Mouse (Mus musculus) kidney, adult 11 months (tissue): Measurements from ENCODE around the gene Rab7b.
A peak's percentile ranks its signal among the peaks of the same experiment; 100 is the strongest.

ENCODE experiments used
- DNase-seq: peaks from one replicate; pipeline ENCODE4 v3.0.0; 2022

Gene Rab7b

DNA sequence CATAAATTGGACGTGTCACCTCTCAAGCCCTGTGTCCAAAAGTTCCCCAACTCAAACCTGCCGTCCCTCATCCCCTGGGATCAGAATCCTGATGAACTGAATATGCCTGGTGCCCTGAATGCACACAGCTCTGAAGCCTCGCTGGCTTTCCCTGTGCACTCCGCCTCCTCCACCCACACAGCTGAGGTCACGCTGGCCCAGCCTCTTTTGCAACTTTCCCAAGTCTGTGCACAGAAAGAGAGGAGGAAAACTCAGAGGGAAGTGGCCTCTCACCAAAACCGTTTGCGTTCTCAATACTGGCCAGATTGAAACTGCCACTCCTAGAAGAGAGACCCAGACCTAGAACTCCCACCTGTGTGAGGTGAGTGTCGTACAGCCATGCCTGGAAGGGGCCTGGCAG is at the start of gene Rab7b:
Gene Rab7b, plus strand, starts transcription at position 221 of the 400 bp plus-strand sequence.
- DNase-seq = peak; percentile 9

DNA sequence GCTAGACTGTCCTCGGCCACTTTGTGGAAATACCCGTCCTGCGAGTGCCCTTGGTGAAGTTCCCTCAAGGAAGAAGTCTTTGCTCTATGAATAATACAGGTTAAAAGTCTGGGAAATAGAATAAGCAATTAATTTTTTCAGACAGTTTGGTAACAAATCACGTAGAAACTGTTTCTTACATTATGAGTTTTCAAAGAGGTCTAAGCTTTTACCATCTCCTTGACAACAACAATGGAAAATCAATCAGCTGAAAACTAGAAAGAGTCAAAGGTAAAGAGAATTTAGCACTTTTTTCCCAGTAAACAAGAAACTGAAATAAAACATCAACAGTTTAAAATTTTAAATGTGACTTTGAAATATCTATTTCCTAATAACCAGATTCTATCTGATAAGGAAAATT is 48.4 kb upstream of the Rab7b start:
- DNase-seq = no peak

DNA sequence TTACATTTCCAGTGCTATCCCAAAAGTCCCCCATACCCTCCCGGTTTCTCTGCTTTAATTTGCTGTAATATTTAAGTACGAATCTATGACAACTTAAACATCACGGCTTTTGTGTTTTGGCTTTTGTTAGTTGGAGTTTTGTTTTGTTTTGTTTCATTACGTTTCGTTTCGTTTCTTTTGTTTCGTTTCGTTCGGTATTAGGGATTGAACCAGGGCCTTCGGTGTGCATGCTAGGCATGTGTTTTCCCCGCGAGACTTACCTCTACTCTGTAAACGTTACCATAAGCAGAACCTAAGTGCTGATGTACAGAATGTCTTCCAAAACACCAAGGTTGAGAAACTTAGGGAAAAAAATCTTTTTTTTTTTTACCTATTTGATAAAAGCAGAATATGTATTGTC is 46.9 kb upstream of the Rab7b start:
- DNase-seq = no peak

DNA sequence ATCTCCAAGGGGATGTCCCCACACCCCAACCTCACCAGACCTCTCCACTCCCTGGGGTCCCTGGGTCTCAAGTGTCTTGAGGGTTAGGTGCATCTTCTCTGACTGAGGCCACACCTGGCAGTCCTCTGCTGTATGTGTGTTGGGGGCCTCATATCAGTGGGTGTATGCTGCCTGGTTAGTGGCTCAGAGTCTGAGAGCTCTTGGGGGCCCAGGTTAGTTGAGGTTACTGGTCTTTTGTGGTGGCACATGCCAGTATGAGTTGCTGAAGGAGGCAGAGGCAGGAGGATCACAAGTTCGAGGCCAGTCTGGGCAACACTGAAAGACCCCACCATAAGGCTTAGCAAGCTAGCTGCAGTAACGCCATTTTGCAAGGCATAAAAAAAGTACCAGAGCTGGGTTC is 46.2 kb upstream of the Rab7b start:
- DNase-seq = no peak

DNA sequence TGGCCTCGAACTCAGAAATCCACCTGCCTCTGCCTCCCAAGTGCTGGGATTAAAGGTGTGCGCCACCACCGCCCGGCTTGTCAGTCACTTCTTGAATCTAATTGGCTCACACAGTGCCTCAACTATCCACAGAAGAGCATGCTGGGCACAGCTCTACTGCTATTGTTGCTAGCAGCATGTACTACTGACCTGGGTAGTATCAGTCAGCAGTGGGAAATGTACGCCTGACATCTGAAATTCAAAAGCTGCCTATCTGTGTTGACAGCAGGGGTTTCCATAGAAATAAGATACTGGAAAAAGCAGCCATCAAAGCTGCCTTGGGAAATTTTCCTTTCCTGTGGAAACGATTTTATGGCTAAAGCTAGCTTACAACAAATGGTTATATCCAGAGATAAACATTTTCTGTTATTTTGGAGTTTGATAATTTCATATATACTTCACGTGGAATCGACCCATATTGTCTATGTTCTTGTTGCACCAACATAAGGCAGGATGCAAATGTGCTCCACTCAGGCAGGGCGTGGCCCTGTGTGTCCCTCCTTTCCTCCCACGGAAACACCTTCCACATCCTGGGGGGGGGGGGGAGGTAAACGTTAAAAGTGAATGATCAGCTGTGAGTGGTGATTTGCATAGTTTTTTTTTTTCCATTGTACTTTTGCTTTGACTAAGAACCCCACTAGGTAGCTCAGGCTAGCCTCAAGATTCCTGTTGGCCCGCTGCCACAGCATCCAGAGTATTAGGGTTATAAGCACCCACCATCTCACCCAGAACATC is 35.6 kb upstream of the Rab7b start:
- no peak for DNase-seq

DNA sequence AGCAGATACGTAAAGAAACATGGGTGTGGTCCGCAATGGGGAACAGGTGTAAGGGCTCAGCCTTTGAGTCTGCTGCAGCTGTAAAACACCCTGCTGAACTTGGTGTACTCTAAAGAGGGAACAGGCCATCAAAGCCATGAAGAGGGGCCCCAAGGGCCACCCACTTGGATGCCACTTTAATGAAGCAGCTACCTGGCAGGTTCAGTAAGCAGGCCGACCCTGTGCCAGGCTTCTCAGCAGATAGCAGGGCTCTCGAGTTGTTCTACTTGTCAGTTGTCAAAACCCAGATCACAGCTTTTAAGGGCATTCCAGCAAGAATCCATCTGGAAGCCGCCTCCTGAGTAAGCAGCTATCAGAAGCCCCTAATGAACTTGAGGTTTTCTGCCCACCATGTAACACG is 32.9 kb upstream of the Rab7b start:
- no peak for DNase-seq

DNA sequence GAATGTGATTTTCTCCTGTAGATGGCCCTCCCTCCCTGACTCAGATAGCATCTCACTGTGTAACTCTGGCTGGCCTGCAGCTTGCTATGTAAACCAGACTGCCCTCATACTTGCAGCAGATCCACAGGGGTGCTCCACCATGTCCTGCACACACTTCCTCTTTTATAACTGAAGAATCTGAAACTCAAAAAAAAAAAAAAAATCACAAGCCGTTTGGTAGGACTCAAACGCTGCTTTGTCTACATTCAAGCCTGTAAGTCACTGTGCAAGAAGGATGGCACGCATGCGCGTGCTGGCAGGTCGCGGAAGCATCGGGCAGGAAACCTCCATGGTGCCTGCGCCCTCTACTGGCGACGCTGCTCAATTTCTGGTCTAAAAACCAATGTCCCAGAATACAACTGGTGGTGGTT is 30.5 kb upstream of the Rab7b start:
- peak; percentile 83 for DNase-seq

DNA sequence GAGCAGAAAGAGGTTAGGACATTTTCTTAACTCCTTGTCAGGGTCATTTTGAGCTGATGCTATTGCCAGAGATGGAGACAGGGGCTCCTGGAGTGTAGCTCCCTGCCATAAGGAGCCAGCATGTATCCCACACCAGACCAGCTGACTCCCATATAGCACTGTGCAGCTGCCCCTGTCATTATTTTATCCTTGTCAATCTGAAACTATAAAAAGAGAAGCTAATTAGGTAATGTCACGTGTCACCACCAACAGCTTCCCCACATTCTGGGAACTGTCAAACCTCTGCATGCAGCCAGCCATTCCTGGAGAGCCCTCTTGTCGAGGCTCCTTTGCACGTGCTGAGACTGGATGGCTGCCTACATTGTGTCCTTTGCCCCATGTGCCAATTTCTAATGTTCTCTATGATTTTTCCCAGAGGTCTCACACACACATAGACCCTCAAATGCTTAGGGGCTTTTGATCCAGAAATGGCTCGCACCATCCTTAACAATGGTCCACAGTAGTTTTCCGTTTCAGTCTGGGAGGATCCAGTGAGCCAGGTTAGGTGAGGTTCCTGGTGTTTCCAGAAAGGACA is 28.9 kb upstream of the Rab7b start:
- DNase-seq = no peak

DNA sequence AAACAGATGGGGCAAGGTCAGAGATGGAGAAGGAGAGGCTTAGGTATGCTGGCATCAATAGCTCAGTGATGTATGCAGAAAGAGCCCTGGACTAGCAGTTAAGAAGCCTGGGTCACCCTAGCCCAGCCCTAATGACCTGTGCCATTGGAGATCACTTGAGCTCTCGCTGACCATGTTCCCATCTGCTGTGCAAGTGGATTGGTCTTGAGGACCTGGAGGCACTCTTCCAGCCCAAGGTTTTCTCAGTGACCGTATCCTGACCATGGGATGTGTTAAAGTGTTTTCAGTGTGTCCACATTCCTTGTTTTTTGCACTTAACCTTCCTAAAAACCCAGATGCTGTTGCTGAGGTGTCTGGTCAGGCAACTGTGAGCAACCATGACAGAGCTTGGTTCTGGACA is 28.2 kb upstream of the Rab7b start:
- no peak for DNase-seq

DNA sequence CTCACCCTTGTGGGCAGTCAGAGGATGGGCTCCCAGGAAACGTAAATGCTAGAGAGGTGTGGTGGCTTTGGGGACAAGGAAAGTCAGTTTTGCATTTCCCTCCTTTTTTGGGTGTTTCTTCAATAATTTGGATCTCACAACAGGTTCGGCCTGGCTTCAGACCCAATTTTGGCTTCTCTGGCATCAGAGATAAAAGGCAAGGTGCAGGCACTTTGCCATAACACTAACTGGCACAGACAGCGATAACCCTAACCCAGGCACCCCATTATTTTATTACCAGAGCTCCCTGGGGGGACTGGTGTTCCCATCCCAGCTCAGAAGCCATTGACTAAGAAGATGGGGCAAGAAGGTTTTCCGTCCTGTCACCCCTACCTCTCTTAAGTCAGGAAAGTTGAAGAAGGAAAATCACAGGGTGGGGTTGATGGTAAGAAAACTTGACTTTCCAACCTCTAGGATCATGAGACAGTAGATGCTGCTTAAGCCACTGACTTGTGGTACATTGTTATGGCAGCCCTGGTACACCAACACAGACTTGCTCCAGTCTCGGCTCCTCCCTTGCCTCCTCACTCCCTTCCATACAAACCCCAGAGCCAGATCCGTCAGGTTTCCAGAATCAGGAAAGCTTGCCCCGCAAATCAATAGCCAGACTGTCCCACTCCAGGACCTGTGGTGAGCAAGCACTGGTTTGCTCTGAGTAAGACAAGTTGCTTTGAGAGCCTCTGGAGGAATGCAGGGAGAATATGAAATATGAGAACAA is 27.6 kb upstream of the Rab7b start:
- DNase-seq = no peak

DNA sequence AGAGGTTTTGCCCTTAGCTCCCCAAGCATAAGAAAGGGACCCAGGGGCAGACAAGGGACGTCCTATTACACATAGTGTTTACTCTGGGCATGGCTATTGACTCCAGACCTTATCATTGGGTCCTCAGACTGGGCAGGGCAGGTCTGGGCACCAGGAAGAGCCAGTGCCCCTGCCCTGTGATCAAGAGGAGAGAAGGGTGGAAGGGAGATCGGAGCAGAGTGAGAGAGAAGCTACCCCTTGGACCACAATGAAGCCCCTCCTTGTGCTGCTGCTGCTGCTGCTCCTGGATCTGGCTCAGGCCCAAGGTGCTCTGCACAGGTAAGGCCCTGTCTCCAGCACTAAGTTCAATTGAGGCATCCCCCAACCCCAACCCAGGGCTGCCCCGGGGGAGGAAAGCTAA is 26.7 kb upstream of the Rab7b start:
- DNase-seq = no peak

DNA sequence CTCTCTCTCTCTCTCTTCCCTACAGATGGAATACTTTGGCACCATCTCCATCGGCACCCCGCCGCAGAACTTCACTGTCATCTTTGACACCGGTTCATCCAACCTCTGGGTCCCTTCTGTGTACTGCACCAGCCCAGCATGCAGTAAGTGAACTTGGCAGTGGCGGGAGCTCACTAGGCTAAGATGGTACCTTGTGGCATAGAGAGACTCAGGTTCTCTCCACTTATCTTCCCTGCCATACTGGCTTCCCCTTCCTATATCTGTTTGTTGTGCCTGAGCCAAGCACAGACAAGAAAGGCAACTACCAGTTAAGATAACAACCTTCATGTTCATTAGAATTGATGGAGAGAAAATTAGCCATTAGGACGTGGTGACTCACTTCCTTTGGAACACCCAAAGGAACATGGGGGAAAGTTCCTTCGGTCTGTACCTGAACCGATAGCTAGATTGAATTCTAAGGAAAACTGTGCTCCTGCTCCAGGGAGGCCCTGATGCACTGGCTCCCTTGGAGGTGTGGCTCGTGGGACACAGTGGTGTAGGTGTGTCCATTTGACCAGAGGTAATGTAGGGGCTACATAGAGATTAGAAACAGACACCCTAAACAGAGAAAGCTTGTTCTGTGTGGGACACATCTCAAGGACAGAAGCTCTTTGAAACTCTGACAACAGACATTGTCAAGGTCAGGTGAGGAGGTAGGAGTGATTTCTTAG is 25.1 kb upstream of the Rab7b start:
- DNase-seq = no peak

DNA sequence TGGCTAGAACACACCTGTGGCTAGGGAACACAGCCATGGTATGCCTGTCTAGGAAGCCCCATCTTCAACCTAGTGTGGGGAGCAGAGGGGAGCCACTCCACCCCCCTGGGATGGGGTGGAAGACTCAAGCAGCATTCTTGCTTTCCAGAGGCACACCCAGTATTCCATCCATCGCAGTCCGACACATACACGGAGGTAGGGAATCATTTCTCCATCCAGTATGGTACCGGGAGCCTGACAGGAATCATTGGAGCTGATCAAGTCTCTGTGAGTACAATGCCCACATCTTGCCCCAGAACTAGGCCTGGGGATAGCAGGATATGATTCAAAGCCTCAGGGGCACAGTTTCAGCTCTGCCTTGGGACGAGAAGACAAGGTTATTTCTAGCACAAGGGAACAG is 24.4 kb upstream of the Rab7b start:
- DNase-seq = no peak

DNA sequence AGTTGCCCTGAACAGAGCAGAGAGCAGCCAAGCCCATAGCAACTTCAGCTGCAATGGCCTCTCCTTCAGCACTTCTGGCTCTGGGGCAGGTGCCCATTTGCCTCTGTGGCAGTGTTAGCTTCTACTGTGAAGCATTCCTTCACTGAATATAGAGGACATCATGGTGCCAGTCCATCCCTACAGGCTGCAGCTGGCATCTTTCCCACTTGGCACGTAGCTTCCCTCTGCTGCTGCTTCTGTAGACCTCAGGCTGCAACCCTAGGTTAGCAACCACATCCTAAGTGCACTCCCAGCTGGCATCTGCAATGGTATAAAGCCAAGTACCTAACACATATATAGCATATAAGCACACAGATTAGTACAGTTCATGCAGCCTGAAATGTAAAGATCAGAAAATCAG is 22.6 kb upstream of the Rab7b start:
- DNase-seq = no peak

DNA sequence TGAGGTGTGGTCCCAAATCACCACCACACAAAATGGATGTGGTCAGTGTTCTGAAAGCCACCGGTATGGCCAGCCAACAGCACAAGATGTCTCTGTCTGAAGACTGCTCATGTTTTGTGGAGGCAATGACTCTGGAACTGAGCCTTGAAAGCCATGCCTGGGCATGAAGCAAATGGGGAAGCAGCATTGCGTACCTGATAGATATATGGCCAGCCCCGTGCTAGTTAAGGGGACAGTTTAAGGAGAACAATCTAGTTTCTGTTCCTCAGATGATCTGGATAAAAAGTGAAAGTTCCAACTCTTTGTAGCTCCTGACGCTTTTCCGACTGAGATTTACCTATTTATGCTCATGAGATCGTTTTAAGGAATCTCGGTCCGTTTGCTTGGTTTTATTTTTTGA is 17.4 kb upstream of the Rab7b start:
- no peak for DNase-seq

DNA sequence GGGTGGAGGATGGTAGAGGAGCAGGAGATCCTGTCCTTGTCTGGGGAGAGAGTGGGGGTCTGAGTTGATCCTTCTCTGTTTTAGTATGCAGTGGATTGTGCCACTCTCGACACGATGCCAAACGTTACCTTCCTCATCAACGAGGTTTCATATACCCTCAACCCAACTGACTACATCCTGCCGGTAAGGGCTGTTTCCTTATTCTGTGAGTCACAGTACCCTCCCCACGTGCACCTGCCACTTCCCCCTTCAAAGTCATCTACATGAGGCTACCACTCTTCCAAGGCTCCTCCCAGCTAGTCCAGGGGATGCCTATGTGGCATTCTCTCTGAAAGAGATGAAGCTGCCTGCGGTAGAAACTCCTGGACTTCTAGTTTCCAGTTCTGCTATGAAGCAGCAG is 16.1 kb upstream of the Rab7b start:
- DNase-seq = no peak

DNA sequence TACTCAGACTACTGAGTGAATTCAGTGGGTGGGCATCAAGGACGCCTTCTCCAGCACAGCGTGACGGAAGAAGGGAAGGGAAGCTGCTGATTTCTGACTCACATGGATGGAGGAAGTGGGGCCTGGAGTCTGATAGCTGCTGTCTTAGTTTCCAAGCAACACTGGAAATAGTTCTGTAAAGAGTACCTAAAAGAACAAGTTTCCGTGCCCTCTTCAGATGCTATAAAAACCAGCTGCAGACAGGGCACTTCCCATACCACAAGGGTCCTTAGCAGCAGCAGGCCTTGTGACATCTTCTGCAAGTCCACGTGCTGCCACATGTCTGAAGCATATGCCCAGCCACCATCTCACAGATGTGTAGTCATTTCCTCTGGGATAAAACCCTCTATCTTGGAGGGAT is 8.9 kb upstream of the Rab7b start:
- no peak for DNase-seq

DNA sequence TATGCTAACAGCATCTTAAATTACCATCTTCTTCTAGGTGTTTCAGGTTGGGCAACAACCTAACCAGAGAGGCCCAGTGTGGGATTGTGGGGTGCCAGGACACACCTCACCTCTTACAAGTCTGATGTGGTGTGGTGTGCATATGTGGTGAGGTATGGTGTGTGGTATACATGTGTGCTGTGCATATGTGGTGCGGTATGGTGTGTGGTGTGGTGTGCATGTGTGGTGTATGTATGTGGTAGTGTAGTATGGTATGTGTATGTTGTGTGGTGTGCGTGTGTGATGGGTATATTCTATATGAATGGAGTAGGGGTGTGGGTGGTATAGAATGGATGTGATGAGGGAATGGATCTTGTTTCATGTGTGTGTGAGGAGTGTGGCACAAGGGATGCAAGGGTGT is 756 bp upstream of the Rab7b start:
- DNase-seq = no peak

DNA sequence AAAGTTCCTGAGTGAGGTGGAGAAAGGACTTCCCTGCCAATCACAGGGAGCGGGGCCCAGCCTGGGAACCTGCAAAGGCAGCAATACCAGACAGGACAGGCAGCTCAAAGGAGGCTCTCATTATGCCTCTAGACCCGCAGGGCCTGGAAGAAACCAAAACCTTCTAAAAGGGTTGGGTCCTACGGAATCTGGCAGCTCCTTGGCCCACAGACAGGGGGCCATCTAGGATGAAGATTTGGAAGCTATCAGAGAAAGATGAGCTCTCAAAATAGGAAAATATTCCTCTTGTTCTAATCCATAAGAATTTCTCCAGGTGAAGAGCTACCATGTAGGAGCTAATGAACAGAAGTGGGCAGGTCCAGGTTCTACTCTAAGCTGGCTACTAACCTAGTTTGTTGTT is 521 bp downstream of the Rab7b start:
- no peak for DNase-seq

DNA sequence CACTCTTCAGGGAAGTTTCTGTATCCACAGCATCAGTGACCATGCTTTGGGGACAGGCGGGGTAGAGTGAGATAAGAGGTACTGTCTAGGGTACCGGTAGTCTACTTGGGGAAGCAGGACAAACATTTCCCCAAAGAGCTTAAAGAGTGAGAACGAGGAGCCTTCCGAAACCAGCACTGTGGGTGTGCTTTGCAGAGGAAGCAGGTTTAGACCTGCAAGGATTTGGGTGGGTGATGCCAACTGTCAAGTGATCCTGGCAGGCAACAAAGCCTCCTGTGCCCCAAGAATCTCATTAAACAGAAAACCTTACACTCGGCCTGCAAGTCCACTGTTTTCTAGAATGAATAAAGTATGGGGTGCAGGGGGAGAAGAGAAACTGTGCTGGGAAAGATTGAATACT is 1.4 kb downstream of the Rab7b start:
- DNase-seq = no peak

DNA sequence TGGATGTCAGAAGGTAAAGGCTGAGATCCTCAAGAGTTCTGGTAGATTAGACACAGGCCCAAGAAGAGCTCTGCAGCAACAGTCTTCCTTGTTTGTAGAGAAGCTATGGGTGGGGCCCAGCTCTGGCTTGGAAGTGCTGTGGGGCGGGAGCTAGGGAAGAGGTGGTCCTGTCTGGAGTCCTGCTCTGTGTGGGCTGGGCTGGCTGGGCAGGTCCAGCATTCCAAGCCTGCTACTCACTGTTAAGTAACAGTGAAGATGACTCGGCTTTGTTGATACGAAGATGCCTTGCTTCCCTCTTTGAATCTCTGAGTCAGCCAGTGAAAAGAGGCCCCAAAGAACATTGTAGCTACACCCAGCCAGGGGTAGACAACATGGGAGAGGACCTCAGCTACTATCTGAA is 1.9 kb downstream of the Rab7b start:
- peak; percentile 9 for DNase-seq

DNA sequence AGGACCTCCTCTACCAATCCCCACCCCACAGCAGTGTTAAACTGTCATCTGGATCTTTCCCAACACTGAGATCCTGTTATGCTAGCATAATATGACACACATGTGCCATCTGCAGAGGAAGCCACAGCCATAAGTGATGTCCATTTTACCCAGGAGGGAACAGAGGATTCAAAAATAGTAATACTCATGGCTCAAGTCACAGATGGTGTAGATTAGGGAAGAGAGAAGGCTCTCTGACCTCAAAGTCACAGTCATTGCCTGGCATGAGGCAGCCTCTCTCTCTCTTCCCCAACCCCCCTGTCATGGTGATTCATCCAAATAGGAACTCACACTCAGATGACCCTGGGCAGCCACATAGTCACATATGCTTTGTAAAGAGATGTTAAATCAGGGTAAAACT is 2.9 kb downstream of the Rab7b start:
- DNase-seq = no peak

DNA sequence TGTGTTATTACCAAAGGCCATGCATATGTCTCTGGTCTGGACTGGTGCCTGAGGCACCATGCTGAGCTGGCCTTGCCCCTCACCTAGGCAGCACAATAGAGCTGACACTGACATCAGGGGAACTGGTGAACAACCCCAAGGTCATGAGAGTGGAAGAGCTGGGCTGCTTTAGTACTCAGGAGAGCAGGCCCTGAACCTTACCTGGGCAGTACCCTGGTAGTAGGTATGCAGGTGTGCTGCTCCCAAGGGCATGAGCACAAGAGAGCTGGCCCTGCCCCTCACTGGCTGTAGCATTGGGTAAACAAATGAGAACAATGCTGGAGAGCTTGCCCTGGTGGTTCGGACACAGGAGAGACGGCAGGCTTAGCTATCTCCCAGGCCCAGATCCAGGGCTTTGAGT is 6.8 kb downstream of the Rab7b start:
- no peak for DNase-seq

DNA sequence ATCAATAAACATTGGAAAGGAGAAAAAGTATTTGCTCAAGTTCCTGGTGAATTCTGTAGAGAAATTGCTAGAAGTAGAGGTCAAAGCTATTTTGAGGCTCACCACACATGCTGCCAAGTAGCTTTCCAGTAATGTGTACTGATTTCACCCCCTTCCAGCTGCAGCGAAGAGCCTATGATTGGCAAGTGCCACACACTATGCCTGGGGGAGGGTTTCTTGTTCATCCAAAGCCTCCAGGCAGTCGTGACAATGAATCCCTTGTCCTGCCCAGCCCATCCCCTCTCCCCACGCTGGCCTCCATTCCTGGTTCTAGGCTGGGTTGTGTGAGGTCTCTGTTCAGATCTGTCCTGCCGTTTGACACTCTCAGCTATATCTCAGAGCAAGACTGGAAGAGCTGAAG is 7.8 kb downstream of the Rab7b start:
- DNase-seq = no peak
